Mouse (Mus musculus): ENCODE data around the gene Nptxr.
"Not testable (repeated sequence)": the region's sequence is repeated elsewhere in the genome, so short reads cannot be mapped to it uniquely, and the experiment has no call there.

Gene Nptxr

DNA sequence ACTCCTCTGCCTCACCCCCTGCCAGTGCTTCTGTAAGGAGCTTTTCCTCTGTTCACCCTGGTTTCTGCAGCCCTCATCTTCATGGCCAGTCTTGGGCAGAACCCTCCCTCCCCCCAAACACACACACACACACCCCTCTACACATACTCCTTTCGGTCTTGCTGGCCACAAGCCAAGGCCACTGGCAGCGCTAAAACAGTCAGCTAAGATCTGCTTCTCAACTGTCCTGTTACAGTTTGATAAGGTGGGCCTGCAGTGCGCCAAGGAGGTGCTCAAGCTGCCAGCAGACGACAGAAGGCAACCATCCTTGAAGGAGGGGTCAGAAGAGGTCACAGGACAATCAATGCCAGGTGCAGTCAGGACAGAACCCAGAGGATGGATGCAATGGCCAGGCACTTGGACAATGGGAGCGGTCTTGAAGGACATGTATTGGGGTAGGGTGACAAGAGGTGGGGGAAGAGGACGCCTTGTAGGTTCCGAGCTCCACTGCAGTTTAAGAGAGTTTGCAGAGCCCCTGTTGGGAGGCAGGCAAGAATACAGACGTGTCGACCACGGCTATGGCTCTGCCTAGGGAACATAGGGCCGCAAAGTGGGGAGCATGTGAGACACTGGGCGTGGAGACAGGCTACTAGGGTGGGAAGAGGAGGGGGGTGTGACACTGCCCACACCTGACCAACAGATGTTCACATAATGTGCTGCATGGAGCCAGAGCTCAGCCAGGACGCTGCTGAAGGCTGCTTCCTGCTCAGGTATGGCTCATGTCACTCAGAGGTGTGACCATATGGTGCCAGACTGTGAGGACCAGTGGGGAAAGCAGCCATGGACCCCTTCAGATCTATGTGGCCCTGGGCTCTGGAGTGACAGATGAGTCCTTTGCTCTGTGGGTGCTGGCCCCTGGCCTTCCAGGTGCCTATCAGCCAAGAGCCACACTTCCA lies 18.0 kb upstream of the Nptxr start:
- peak; percentile 52 for DNase-seq (ENCODE audit: low spot score)

- DNase-seq (ENCODE audit: low spot score): no peak
Measured at GRCm38 (mm10) chr15:79818325-79818724, 13.8 kb upstream of the Nptxr start.

DNA sequence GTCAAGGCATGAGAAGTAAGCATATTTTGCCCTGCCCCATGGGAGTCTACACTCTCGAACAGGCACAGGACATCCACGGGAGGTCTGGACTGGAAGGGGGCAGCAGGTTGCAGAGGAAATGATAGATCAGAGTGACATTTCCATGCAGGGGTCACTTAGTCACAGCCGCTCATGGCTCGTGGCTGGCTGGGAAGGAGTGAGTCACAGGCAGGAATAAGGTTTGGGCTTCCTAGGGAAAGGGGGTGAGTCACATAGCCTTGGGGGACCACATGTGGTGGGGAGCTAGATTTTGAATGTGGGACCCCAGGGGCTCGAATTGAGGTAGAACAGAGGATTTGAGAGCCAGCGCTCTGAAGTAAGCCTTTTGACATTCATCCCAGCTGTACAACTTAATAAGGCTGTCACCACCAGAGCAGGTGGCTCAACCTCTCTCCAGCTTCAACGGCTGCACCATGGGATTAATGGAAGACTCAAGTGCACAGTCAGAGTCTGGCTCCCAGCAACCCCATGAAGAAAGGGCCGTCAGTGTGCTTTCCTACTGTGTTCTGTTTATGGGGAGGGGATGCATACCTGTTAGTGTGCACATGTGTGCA lies 9.2 kb upstream of the Nptxr start:
- DNase-seq (ENCODE audit: low spot score): no peak

DNA sequence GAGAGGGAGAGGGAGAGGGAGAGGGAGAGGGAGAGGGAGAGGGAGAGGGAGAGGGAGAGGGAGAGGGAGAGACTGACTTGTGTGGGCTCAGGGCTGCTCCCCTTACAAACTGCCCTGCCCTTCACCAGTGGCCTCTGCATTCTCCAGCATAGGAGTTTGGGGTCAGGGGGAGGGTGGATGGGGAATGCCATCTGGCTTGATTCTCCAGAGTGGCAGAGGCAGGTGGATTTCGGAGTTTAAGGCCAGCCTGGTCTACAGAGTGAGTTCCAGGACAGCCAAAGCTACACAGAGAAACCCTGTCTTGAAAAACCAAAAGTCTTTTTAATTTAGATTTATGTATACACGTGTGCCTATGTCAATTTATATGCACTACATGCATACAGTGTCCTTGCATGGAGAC lies 8.3 kb upstream of the Nptxr start:
- not testable (repeated sequence) for DNase-seq (ENCODE audit: low spot score)

DNA sequence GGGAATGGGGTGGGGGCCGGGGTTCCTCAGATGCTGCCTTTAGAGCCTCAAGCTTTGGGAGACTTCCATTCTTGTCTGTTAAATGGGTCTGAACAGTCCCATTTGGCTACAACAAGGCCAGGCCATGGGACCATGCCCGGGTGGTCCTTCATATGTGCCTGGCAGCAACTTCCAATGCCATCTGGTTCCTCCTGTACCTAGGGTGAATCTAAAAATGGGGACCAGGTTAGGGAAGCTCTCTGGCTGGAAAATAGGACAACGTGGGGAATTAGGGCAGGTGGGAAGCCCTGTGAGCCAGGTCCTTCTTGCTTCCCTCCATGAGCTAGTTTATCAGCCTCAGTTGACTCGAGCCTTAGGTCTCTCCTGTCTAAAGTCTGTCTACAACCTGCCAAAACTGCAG lies 6.4 kb upstream of the Nptxr start:
- DNase-seq (ENCODE audit: low spot score): no peak

DNA sequence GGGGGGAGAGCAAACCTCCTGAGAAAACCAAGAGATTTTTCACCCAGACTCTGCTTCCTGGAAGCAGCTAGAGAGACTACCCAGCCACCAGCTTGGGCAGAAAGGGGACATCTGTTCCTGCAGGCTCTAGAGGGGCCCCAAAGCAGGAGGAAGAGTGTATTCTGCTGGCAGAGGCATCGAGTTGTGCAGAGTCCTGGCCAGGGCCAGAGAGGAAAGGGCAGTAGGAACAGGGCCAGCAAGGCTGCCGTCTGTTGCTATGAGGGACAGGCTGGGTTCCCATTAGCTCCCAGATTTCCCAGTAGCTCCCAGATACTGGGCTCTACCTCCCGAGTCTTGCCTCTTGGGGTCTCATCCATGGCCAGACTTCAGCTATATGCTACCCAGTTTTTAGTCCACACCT lies 5.5 kb upstream of the Nptxr start:
- no peak for DNase-seq (ENCODE audit: low spot score)

DNA sequence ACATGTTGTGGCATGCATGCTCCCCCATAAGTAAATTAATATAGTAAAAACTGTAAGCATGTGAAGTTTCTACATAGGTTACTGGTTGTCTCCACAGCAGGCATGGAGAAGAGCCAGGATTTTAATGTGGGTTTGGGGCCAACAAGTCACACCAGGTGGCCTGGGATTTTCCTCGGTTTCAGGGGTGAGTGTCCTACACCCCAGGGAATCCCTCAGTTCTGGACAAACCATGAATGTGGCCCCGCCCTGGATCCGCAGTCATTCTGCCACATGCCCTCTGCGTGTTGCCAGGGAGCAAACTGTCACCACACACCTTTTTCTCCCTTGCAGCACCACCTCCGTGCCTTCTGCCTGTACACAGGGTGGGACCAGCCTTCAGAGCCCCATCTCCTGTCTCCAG lies 4.1 kb upstream of the Nptxr start:
- DNase-seq (ENCODE audit: low spot score): no peak

GRCm38 (mm10) chr15:79808114-79808513 lies 3.5 kb upstream of the Nptxr start:
- no peak for DNase-seq (ENCODE audit: low spot score)

GRCm38 (mm10) chr15:79807050-79807449 lies 2.5 kb upstream of the Nptxr start:
- no peak for DNase-seq (ENCODE audit: low spot score)

DNA sequence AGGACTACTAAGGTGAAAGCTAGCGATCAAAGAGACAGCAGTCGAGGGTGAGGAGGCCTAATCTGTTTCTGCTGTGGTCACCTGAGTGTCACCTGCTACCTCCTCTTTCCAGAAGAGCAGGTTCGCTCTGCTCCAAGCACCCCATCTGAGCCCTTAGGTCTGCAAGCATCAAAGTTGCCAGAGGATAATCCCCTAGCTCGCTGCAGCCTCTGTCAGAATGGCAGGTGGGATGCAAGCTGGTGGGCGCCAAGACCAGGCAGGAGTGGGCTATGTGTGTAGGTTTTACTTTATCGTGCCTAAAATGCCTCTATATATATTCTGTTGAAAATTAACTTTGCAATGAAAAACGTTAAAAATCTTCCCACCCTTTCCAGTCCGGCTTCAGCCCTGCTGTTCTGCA lies 680 bp upstream of the Nptxr start:
- no peak for DNase-seq (ENCODE audit: low spot score)

GRCm38 (mm10) chr15:79803533-79804351 lies 824 bp downstream of the Nptxr start:
- no peak for DNase-seq (ENCODE audit: low spot score)

GRCm38 (mm10) chr15:79802304-79802703 lies 2.3 kb downstream of the Nptxr start:
- DNase-seq (ENCODE audit: low spot score): no peak

DNA sequence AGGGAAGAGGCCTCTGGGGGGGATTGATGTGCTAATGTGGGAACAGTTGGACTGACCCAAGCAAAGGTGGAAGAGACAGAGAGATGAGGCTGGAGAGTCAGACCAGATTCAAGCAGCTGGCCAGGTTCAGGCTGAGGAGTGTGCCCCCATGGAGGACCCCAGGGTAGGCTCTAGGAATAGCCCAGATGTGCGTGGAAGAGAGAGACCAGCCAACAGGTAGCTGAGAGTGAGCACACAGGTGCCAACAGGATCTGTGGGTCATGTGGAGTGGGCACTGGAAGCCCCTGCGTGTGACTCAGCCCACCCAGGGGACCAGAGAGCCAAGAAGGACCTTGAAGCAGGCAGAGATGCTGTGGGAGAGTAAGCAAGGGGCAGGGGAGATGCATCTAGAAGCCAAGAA lies 2.9 kb downstream of the Nptxr start:
- no peak for DNase-seq (ENCODE audit: low spot score)

DNA sequence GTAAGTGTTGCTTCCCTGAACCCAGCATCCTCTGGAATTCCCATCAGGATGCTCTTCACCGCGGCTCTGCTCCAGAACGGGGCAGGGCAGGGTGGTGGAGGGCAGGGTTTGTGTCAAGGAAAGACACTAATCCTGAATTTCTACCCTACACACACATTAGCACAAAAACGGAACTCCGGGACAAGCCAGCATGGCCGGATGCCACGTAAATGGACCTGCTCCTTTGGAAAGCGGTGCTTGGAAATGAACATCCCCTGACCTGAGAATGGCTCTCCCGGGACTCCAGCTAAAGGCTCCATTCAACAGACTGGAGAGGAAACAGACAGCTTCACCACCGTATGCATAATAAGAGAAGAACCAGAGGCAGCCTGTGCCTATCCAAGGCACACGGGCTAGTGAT lies 3.9 kb downstream of the Nptxr start:
- DNase-seq (ENCODE audit: low spot score): no peak

- DNase-seq (ENCODE audit: low spot score): no peak
Measured at GRCm38 (mm10) chr15:79798591-79798990, 6.0 kb downstream of the Nptxr start.

GRCm38 (mm10) chr15:79797680-79798079 lies 6.9 kb downstream of the Nptxr start:
- DNase-seq (ENCODE audit: low spot score): no peak

GRCm38 (mm10) chr15:79797096-79797495 lies 7.5 kb downstream of the Nptxr start:
- DNase-seq (ENCODE audit: low spot score): no peak

DNA sequence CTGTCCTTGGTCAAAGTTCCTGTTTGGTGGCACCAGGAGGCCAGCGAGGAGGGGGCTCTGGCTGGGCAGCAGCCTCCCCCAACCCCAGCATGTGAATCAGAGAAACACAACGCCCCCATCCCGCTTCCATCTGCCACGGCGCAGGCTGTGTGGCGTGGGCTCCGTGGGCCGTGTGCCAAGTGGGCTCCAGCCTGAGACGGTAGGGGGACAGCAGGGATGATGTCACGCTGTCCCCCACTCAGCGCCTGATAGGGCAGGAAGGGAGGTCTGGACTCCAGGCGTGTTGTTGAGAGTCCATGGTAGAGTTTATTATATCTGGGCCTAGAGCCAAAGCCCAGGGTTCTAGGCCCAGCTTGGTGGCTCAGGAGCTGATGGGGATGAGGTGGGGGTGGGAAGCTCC lies 8.3 kb downstream of the Nptxr start:
- no peak for DNase-seq (ENCODE audit: low spot score)

DNA sequence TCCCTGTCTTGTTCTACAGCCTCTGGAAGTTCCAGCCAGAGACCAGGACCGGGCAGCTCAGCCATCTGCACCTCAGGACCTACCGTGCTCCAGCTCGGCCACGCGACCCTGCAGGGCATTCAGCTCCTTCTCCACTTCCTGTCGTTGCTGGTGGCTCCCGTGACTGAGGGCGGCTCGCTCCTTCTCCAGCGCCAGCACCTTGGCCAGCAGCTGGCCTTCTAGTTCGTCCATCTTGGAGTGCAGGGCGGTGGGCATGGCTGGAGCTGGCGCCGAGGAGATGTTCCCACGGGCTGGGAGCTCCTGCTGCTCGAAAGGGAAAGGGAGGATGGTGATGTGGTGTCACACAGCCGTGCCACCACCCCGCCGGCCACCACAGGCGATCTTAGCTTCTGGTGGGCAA lies 10.4 kb downstream of the Nptxr start:
- DNase-seq (ENCODE audit: low spot score): no peak

GRCm38 (mm10) chr15:79793076-79793475 lies 11.5 kb downstream of the Nptxr start:
- no peak for DNase-seq (ENCODE audit: low spot score)

GRCm38 (mm10) chr15:79792455-79792854 lies 12.1 kb downstream of the Nptxr start:
- DNase-seq (ENCODE audit: low spot score): no peak

- DNase-seq (ENCODE audit: low spot score): no peak
Measured at GRCm38 (mm10) chr15:79791502-79791901, 13.1 kb downstream of the Nptxr start.

DNA sequence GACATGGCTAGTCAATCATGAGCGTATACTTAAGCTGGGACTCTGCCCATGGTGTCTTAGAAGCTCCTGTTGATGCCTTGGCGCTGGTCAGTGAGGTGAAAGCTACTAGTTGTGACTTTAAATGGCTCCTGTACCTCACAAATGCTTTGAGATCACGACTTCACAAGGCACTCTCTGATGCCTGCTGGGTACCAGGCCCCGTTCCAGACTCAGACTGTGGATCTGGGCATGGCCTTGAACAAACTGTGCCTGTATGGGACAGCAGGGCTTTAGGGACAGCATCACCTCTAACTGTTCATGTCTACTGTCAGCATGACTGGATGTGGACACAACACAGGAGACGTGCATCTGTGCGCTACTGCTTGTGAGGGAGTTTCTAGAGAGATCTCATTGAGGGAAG lies 13.7 kb downstream of the Nptxr start:
- DNase-seq (ENCODE audit: low spot score): no peak

Measured in spleen, adult 12 weeks (tissue).